ENCODE assay signal across 19 mouse cellular contexts in genomic region chr5:41889245-41889849, GRCm38 (mm10). TPM values are rescaled to one million over a fixed set of nuclear protein-coding genes. Genes with fewer than 3 reads are reported as not detected.
DNase-seq lines count a peak whose midpoint lies in the region; ATAC-seq lines count a peak whose summit lies in the region.
"Had no signal": no experiment of that assay in that cellular context is flagged by ENCODE, and none has a peak within 500 bp of the region (broad histone marks: within the 10 kb centered on the region; RNA-seq: fewer than 3 reads in every experiment).

No protein-coding gene starts in this region.

- 79% methylated on average over 8 of the region's 8 CpGs for WGBS in midbrain, embryonic 11.5 days
- 74% methylated on average over 8 of the region's 8 CpGs for WGBS in midbrain, embryonic 14.5 days
- WGBS in hindbrain, embryonic 16.5 days = 68% methylated on average over 8 of the region's 8 CpGs

- no peaks in the 10 kb centered on the region for H3K9me3 ChIP-seq in midbrain, embryonic 11.5 days (ENCODE audit: control insufficient read depth, low read length)
- H3K9me3 ChIP-seq in midbrain, embryonic 14.5 days (ENCODE audit: control insufficient read depth, low read length) = no peaks in the 10 kb centered on the region
- H3K9me3 ChIP-seq in hindbrain, embryonic 16.5 days (ENCODE audit: control insufficient read depth, low read length) = no peaks in the 10 kb centered on the region
- H3K9me3 ChIP-seq: embryonic facial prominence, embryonic 12.5 days; G1E; intestine, embryonic 15.5 days had no signal

- ATAC-seq in midbrain, embryonic 11.5 days (ENCODE audit: low FRiP score) = 0 out of 2 replicates have a peak, but pooled peaks have one; percentile 43
- no peak for ATAC-seq in midbrain, embryonic 14.5 days (ENCODE audit: low FRiP score, low TSS enrichment)
- ATAC-seq in hindbrain, embryonic 16.5 days = peak; percentile 57
- ATAC-seq: activated CD4-positive, CD25-positive, alpha-beta regulatory T cell, adult 4 months; intestine, embryonic 15.5 days had no signal

- no peaks in the 10 kb centered on the region for H3K36me3 ChIP-seq in midbrain, embryonic 11.5 days (ENCODE audit: control insufficient read depth, insufficient read depth, low read length)
- no peaks in the 10 kb centered on the region for H3K36me3 ChIP-seq in midbrain, embryonic 14.5 days (ENCODE audit: control insufficient read depth, insufficient read depth, low read length)
- no peaks in the 10 kb centered on the region for H3K36me3 ChIP-seq in hindbrain, embryonic 16.5 days (ENCODE audit: control insufficient read depth, insufficient read depth, low read length)
- H3K36me3 ChIP-seq: embryonic facial prominence, embryonic 12.5 days; G1E; intestine, embryonic 15.5 days had no signal

- DNase-seq in cerebellum, adult 9-11 months = peak; percentile 18
- DNase-seq in cerebellum, adult 11 months = no peak
- DNase-seq in midbrain, embryonic 11.5 days (ENCODE audit: low spot score, missing footprints) = no peak
- DNase-seq in midbrain, embryonic 14.5 days = no peak
- no peak for DNase-seq in ovary, adult 18-20 months (ENCODE audit: low spot score)
- no peak for DNase-seq in lung, postnatal 10 days
- DNase-seq: gastrocnemius, postnatal 14 days; heart, adult 2 months; heart, postnatal 36 days; lung, adult 2 months; lung, postnatal 36 days; thymus, postnatal 25 days had no signal

- no peaks in the 10 kb centered on the region for H3K27me3 ChIP-seq in midbrain, embryonic 11.5 days (ENCODE audit: control insufficient read depth, insufficient read depth, low read length)
- no peaks in the 10 kb centered on the region for H3K27me3 ChIP-seq in midbrain, embryonic 14.5 days (ENCODE audit: control insufficient read depth, insufficient read depth, low read length)
- H3K27me3 ChIP-seq in hindbrain, embryonic 16.5 days (replicated peaks; ENCODE audit: control insufficient read depth, insufficient read depth, low read length) = no peaks in the 10 kb centered on the region
- H3K27me3 ChIP-seq: embryonic facial prominence, embryonic 12.5 days; intestine, embryonic 15.5 days had no signal

- no peak overlapping the region for H3K9ac ChIP-seq in midbrain, embryonic 11.5 days (ENCODE audit: low read length)
- no peak overlapping the region for H3K9ac ChIP-seq in midbrain, embryonic 14.5 days (replicated peaks; ENCODE audit: low read length)
- H3K9ac ChIP-seq in hindbrain, embryonic 16.5 days (ENCODE audit: low read depth, low read length) = no peak overlapping the region
- H3K9ac ChIP-seq: embryonic facial prominence, embryonic 12.5 days; intestine, embryonic 15.5 days had no signal

- H3K4me2 ChIP-seq in midbrain, embryonic 11.5 days = no peak overlapping the region
- no peak overlapping the region for H3K4me2 ChIP-seq in midbrain, embryonic 14.5 days (ENCODE audit: low read length)
- no peak overlapping the region for H3K4me2 ChIP-seq in hindbrain, embryonic 16.5 days (ENCODE audit: low read length)
- H3K4me2 ChIP-seq: embryonic facial prominence, embryonic 12.5 days; intestine, embryonic 15.5 days; liver, embryonic 11.5 days had no signal

- H3K4me3 ChIP-seq in midbrain, embryonic 11.5 days (ENCODE audit: low read depth, low read length) = no peak overlapping the region
- H3K4me3 ChIP-seq in midbrain, embryonic 14.5 days (replicated peaks; ENCODE audit: low read depth, low read length) = no peak overlapping the region
- no peak overlapping the region for H3K4me3 ChIP-seq in hindbrain, embryonic 16.5 days (ENCODE audit: low read length)
- H3K4me3 ChIP-seq: embryonic facial prominence, embryonic 12.5 days; erythroblast, embryonic 14.5 days; heart, adult 2 months; intestine, embryonic 15.5 days had no signal

- H3K4me1 ChIP-seq in midbrain, embryonic 11.5 days (ENCODE audit: control insufficient read depth, insufficient read depth, low read length) = no peaks in the 10 kb centered on the region
- peaks cover 7% of the 10 kb centered on the region; the same call in 1 of the 2 replicates for H3K4me1 ChIP-seq in midbrain, embryonic 14.5 days (ENCODE audit: control insufficient read depth, insufficient read depth, low read length)
- H3K4me1 ChIP-seq in hindbrain, embryonic 16.5 days (ENCODE audit: control insufficient read depth, insufficient read depth, low read depth, low read length) = no peaks in the 10 kb centered on the region
- H3K4me1 ChIP-seq: embryonic facial prominence, embryonic 12.5 days; intestine, embryonic 15.5 days had no signal

- H3K27ac ChIP-seq in midbrain, embryonic 11.5 days (ENCODE audit: low read depth, low read length) = no peak overlapping the region
- no peak overlapping the region for H3K27ac ChIP-seq in midbrain, embryonic 14.5 days (replicated peaks; ENCODE audit: low read depth, low read length)
- no peak overlapping the region for H3K27ac ChIP-seq in hindbrain, embryonic 16.5 days (ENCODE audit: low read depth, low read length)
- H3K27ac ChIP-seq: embryonic facial prominence, embryonic 12.5 days; heart, adult 2 months; intestine, embryonic 15.5 days had no signal

RNA-seq across cellular contexts. Expression of gene Bod1l, which starts 45.2 kb away (rescaled TPM):
- 24.5 and 24.6 TPM in 2 replicates for polyA plus RNA-seq in midbrain, embryonic 11.5 days (2014; fragmentation: Nextera tagmentation; extraction: Ambion mirVana)
- polyA plus RNA-seq in midbrain, embryonic 14.5 days (2014; fragmentation: Nextera tagmentation; extraction: Ambion mirVana) = 29.8 and 32.4 TPM in 2 replicates
- 25.1 and 26.3 TPM in 2 replicates for polyA plus RNA-seq in hindbrain, embryonic 16.5 days (2015; fragmentation: Nextera tagmentation; extraction: Ambion mirVana)
